Mouse (Mus musculus) neural tube, embryonic 14.5 days (tissue): Measurements from ENCODE around the gene Otop2. TPM values are rescaled to one million over a fixed set of nuclear protein-coding genes. Genes with fewer than 3 reads are reported as not detected.

ENCODE experiments used
- ATAC-seq: fragments of 200-750 bp; cut with Nextera tagmentation; 2 replicates; pipeline ENCODE4 v1.8.0; 2017; ENCODE audit warnings: low read depth, mild to moderate bottlenecking, moderate TSS enrichment, moderate library complexity
- H3K27ac ChIP-seq: fragments of 300-500 bp; sonication (generic); 2 replicates; pipeline ENCODE4 v1.5.1; 2014; ENCODE audit warnings: low read depth, mild to moderate bottlenecking, control low read depth, low read length, moderate library complexity, mixed read lengths
- H3K27me3 ChIP-seq: fragments of 300-500 bp; sonication (generic); 2 replicates; pipeline ENCODE4 v1.6.1; 2014; ENCODE audit warnings: low read length; ENCODE audit not compliant: control insufficient read depth, insufficient read depth
- H3K36me3 ChIP-seq: fragments of 300-500 bp; sonication (generic); 2 replicates; pipeline ENCODE4 v1.6.1; 2014; ENCODE audit warnings: low read length, mixed read lengths; ENCODE audit not compliant: control insufficient read depth, insufficient read depth
- H3K4me1 ChIP-seq: fragments of 300-500 bp; sonication (generic); 2 replicates; pipeline ENCODE4 v1.6.1; 2014; ENCODE audit warnings: low read length; ENCODE audit not compliant: control insufficient read depth, insufficient read depth
- H3K4me2 ChIP-seq: fragments of 300-500 bp; sonication (generic); 2 replicates; pipeline ENCODE4 v1.6.1; 2014; ENCODE audit warnings: mild to moderate bottlenecking, low read depth, low read length, control low read depth
- H3K4me3 ChIP-seq: fragments of 300-500 bp; sonication (generic); 2 replicates; pipeline ENCODE4 v1.5.1; 2014; ENCODE audit warnings: low read depth, low read length, control low read depth, mixed read lengths
- H3K9ac ChIP-seq: fragments of 300-500 bp; sonication (generic); replicated peaks from 2 replicates; pipeline ENCODE4 v1.6.1; 2014; ENCODE audit warnings: low read depth, mild to moderate bottlenecking, control low read depth, low read length, mixed read lengths
- H3K9me3 ChIP-seq: fragments of 300-500 bp; sonication (generic); 2 replicates; pipeline ENCODE4 v1.6.1; 2016; ENCODE audit warnings: low read length; ENCODE audit not compliant: control insufficient read depth
- WGBS: fragments of 180-500 bp; shearing (Covaris S2); extraction: QIAGEN DNeasy Blood & Tissue Kit; methylation state at CpG from one replicate; pipeline ENCODE4 v1.1.7; 2014; 5-methylcytosine and 5-hydroxymethylcytosine counted together
- polyA plus RNA-seq: library from polyadenylated mRNA; unstranded; fragments of >200 nt; fragmentation: Nextera tagmentation; extraction: Ambion mirVana; gene quantifications from 2 replicates; pipeline ENCODE4 v1.2.1, GENCODE M21; 2014

Otop2 gene
- polyA plus RNA-seq: 0.12 TPM in 1 of 2 replicates, not detected in the other

GRCm38 (mm10) chr11:115306863-115307262 lies at the start of gene Otop2:
TSS of gene Otop2 (plus strand) at chr11:115307163.
- H3K9me3 ChIP-seq: no peaks in the 10 kb centered on the region
- no peaks in the 10 kb centered on the region for H3K4me1 ChIP-seq
- WGBS: 6% methylated on average over 8 of the region's 8 CpGs
- no peaks in the 10 kb centered on the region for H3K36me3 ChIP-seq
- H3K4me2 ChIP-seq: no peak within 1 kb of the TSS
- no peak for ATAC-seq
- H3K27ac ChIP-seq: no peak within 1 kb of the TSS
- H3K4me3 ChIP-seq: no peak within 1 kb of the TSS
- H3K27me3 ChIP-seq: no peaks in the 10 kb centered on the region; the same call in 1 of the 2 replicates
- no peak within 1 kb of the TSS for H3K9ac ChIP-seq

GRCm38 (mm10) chr11:115257775-115258510 lies 49.0 kb upstream of the Otop2 start:
- no peaks in the 10 kb centered on the region for H3K36me3 ChIP-seq
- ATAC-seq: no peak
- H3K4me3 ChIP-seq: no peak overlapping the region
- 16% methylated on average over 58 of the region's 59 CpGs for WGBS
- H3K4me2 ChIP-seq: 0 out of 2 replicates have a peak overlapping the region, but pooled peaks have one; percentile 18
- no peak overlapping the region for H3K9ac ChIP-seq
- H3K27ac ChIP-seq: no peak overlapping the region
- H3K4me1 ChIP-seq: no peaks in the 10 kb centered on the region
- peaks cover 30% of the 10 kb centered on the region for H3K27me3 ChIP-seq
- H3K9me3 ChIP-seq: no peaks in the 10 kb centered on the region

GRCm38 (mm10) chr11:115259134-115259533 lies 47.8 kb upstream of the Otop2 start:
- H3K27ac ChIP-seq: no peak overlapping the region
- no peaks in the 10 kb centered on the region for H3K36me3 ChIP-seq
- H3K4me1 ChIP-seq: no peaks in the 10 kb centered on the region
- H3K9me3 ChIP-seq: no peaks in the 10 kb centered on the region
- no peak overlapping the region for H3K4me3 ChIP-seq
- H3K27me3 ChIP-seq: peaks cover 30% of the 10 kb centered on the region
- ATAC-seq: no peak
- H3K4me2 ChIP-seq: no peak overlapping the region
- H3K9ac ChIP-seq: no peak overlapping the region
- WGBS: 74% methylated on average over 4 of the region's 4 CpGs

- no peak overlapping the region for H3K27ac ChIP-seq
- H3K4me2 ChIP-seq: no peak overlapping the region
- peaks cover 5% of the 10 kb centered on the region; the same call in 1 of the 2 replicates for H3K4me1 ChIP-seq
- no peak overlapping the region for H3K9ac ChIP-seq
- peaks cover under 1% of the 10 kb centered on the region; the same call in 1 of the 2 replicates for H3K36me3 ChIP-seq
- 82% methylated on average over 11 of the region's 11 CpGs for WGBS
- H3K9me3 ChIP-seq: no peaks in the 10 kb centered on the region
- peaks cover 46% of the 10 kb centered on the region for H3K27me3 ChIP-seq
- no peak for ATAC-seq
- no peak overlapping the region for H3K4me3 ChIP-seq
Observed at GRCm38 (mm10) chr11:115262954-115263353, 44.0 kb upstream of the Otop2 start.

- no peak overlapping the region for H3K27ac ChIP-seq
- no peak overlapping the region for H3K4me3 ChIP-seq
- ATAC-seq: no peak
- H3K4me1 ChIP-seq: peaks cover 5% of the 10 kb centered on the region; the same call in 1 of the 2 replicates
- H3K9me3 ChIP-seq: no peaks in the 10 kb centered on the region
- H3K9ac ChIP-seq: no peak overlapping the region
- no peak overlapping the region for H3K4me2 ChIP-seq
- peaks cover 48% of the 10 kb centered on the region for H3K27me3 ChIP-seq
- peaks cover 7% of the 10 kb centered on the region; the same call in 1 of the 2 replicates for H3K36me3 ChIP-seq
- 73% methylated on average over 7 of the region's 7 CpGs for WGBS
Observed at GRCm38 (mm10) chr11:115264136-115264861, 42.7 kb upstream of the Otop2 start.

GRCm38 (mm10) chr11:115264862-115265668 lies 41.9 kb upstream of the Otop2 start:
- Histone ChIP-seq H3K9ac (no peak overlapping the region), H3K4me3 (no peak overlapping the region), H3K4me2 (peak overlapping the region; percentile 21), H3K27me3 (peaks cover 45% of the 10 kb centered on the region), H3K27ac (no peak overlapping the region), H3K9me3 (no peaks in the 10 kb centered on the region), H3K36me3 (peaks cover 10% of the 10 kb centered on the region; the same call in 1 of the 2 replicates), H3K4me1 (peaks cover 5% of the 10 kb centered on the region; the same call in 1 of the 2 replicates)
- no peak for ATAC-seq
- WGBS: 4% methylated on average over 37 of the region's 39 CpGs

GRCm38 (mm10) chr11:115265771-115266399 lies 41.1 kb upstream of the Otop2 start:
- ATAC-seq: no peak

GRCm38 (mm10) chr11:115266400-115266778 lies 40.6 kb upstream of the Otop2 start:
- H3K27me3 ChIP-seq: peaks cover 45% of the 10 kb centered on the region
- H3K27ac ChIP-seq: no peak overlapping the region
- peak overlapping the region; percentile 25; the same call in 1 of the 2 replicates for H3K4me3 ChIP-seq
- ATAC-seq: no peak
- no peaks in the 10 kb centered on the region for H3K9me3 ChIP-seq
- peak overlapping the region; percentile 45 for H3K4me2 ChIP-seq
- H3K9ac ChIP-seq: no peak overlapping the region
- peaks cover 10% of the 10 kb centered on the region for H3K36me3 ChIP-seq
- H3K4me1 ChIP-seq: peaks cover 5% of the 10 kb centered on the region
- 2% methylated on average over 22 of the region's 22 CpGs for WGBS

More at GRCm38 (mm10) chr11:115265771-115266399, 41.1 kb upstream of the Otop2 start:
- Histone ChIP-seq H3K4me3 (no peak overlapping the region), H3K4me1 (peaks cover 5% of the 10 kb centered on the region), H3K9me3 (no peaks in the 10 kb centered on the region), H3K4me2 (no peak overlapping the region), H3K9ac (no peak overlapping the region), H3K36me3 (peaks cover 10% of the 10 kb centered on the region), H3K27ac (no peak overlapping the region), H3K27me3 (peaks cover 45% of the 10 kb centered on the region)
- WGBS: 5% methylated on average over 20 of the region's 20 CpGs
